9 mouse cellular contexts compared by ENCODE assay signal in genomic region chr9:79875522-79876131, GRCm38 (mm10).
DNase-seq lines count a peak whose midpoint lies in the region; ATAC-seq and TF ChIP-seq lines count a peak whose summit lies in the region.
"Had no signal": no experiment of that assay in that cellular context is flagged by ENCODE, and none has a peak within 500 bp of the region (broad histone marks: within the 10 kb centered on the region; RNA-seq: fewer than 3 reads in every experiment).

No protein-coding gene starts in this region.

- no peak for DNase-seq in midbrain, embryonic 10.5 days (ENCODE audit: low spot score)
- no peak for DNase-seq in midbrain, embryonic 11.5 days (ENCODE audit: low spot score, missing footprints)
- peak; percentile 30 for DNase-seq in forebrain, postnatal 0 days
- no peak for DNase-seq in hindbrain, embryonic 11.5 days (ENCODE audit: low spot score)
- peak; percentile 90 for DNase-seq in lung, postnatal 0 days (ENCODE audit: low spot score)
- DNase-seq in urinary bladder, postnatal 36 days (ENCODE audit: low spot score in 2 of 2), result peak; percentile 17 to 22
- no peak for DNase-seq in layer of hippocampus, postnatal 25 days (ENCODE audit: extremely low spot score in 1 of 2, low spot score in 1 of 2)
- DNase-seq in frontal cortex, postnatal 25 days (ENCODE audit: low spot score in 2 of 2), result no peak

- TF ChIP-seq CTCF in forebrain, postnatal 0 days (IDR thresholded peaks at IDR 0.05; ENCODE audit: low read depth), result no peak
- no peak for TF ChIP-seq CTCF in lung, postnatal 0 days (IDR thresholded peaks at IDR 0.05)

- WGBS in midbrain, embryonic 10.5 days, result 69% methylated on average over 20 of the region's 20 CpGs
- 67% methylated on average over 20 of the region's 20 CpGs for WGBS in midbrain, embryonic 11.5 days
- WGBS in forebrain, postnatal 0 days, result 25% methylated on average over 20 of the region's 20 CpGs
- WGBS in hindbrain, embryonic 11.5 days, result 55% methylated on average over 20 of the region's 20 CpGs
- WGBS in lung, postnatal 0 days, result 32% methylated on average over 20 of the region's 20 CpGs

- H3K27ac ChIP-seq in midbrain, embryonic 10.5 days (replicated peaks), result peak overlapping the region; percentile 70
- no peak overlapping the region for H3K27ac ChIP-seq in midbrain, embryonic 11.5 days (ENCODE audit: low read depth, low read length)
- H3K27ac ChIP-seq in forebrain, postnatal 0 days (ENCODE audit: low read depth, low read length), result no peak overlapping the region
- 0 out of 2 replicates have a peak overlapping the region, but pooled peaks have one; percentile 13 for H3K27ac ChIP-seq in hindbrain, embryonic 11.5 days (ENCODE audit: low read depth, low read length)
- peak overlapping the region; percentile 67 for H3K27ac ChIP-seq in lung, postnatal 0 days (ENCODE audit: low read length)
- H3K27ac ChIP-seq: macrophage had no signal

- peaks cover 36% of the 10 kb centered on the region for H3K4me1 ChIP-seq in midbrain, embryonic 10.5 days
- H3K4me1 ChIP-seq in midbrain, embryonic 11.5 days (ENCODE audit: control insufficient read depth, insufficient read depth, low read length), result peaks cover 3% of the 10 kb centered on the region
- H3K4me1 ChIP-seq in forebrain, postnatal 0 days (ENCODE audit: insufficient read depth), result no peaks in the 10 kb centered on the region; the same call in 1 of the 2 replicates
- H3K4me1 ChIP-seq in hindbrain, embryonic 11.5 days (replicated peaks; ENCODE audit: control insufficient read depth, insufficient read depth, low read length), result peaks cover 5% of the 10 kb centered on the region; the same call in 1 of the 2 replicates
- no peaks in the 10 kb centered on the region for H3K4me1 ChIP-seq in lung, postnatal 0 days (ENCODE audit: insufficient read depth, low read depth, low read length)

- no peaks in the 10 kb centered on the region for H3K9me3 ChIP-seq in midbrain, embryonic 10.5 days (replicated peaks)
- no peaks in the 10 kb centered on the region for H3K9me3 ChIP-seq in midbrain, embryonic 11.5 days (ENCODE audit: control insufficient read depth, low read length)
- H3K9me3 ChIP-seq in forebrain, postnatal 0 days (ENCODE audit: low read length), result no peaks in the 10 kb centered on the region
- H3K9me3 ChIP-seq in hindbrain, embryonic 11.5 days (ENCODE audit: control insufficient read depth, low read length), result no peaks in the 10 kb centered on the region
- H3K9me3 ChIP-seq in lung, postnatal 0 days (ENCODE audit: low read length), result no peaks in the 10 kb centered on the region

- TF ChIP-seq EP300 in lung, postnatal 0 days (IDR thresholded peaks at IDR 0.05), result peak; percentile 85

- no peaks in the 10 kb centered on the region for H3K36me3 ChIP-seq in midbrain, embryonic 10.5 days
- no peaks in the 10 kb centered on the region for H3K36me3 ChIP-seq in midbrain, embryonic 11.5 days (ENCODE audit: control insufficient read depth, insufficient read depth, low read length)
- no peaks in the 10 kb centered on the region for H3K36me3 ChIP-seq in forebrain, postnatal 0 days (ENCODE audit: insufficient read depth)
- no peaks in the 10 kb centered on the region for H3K36me3 ChIP-seq in hindbrain, embryonic 11.5 days (ENCODE audit: control insufficient read depth, insufficient read depth, low read length)
- H3K36me3 ChIP-seq in lung, postnatal 0 days (ENCODE audit: insufficient read depth, low read length), result no peaks in the 10 kb centered on the region

- no peaks in the 10 kb centered on the region for H3K27me3 ChIP-seq in midbrain, embryonic 10.5 days (ENCODE audit: low read depth, poor library complexity, severe bottlenecking)
- H3K27me3 ChIP-seq in midbrain, embryonic 11.5 days (ENCODE audit: control insufficient read depth, insufficient read depth, low read length), result no peaks in the 10 kb centered on the region
- H3K27me3 ChIP-seq in forebrain, postnatal 0 days (ENCODE audit: insufficient read depth, low read length), result no peaks in the 10 kb centered on the region
- no peaks in the 10 kb centered on the region for H3K27me3 ChIP-seq in hindbrain, embryonic 11.5 days (ENCODE audit: control insufficient read depth, insufficient read depth, low read length)
- H3K27me3 ChIP-seq in lung, postnatal 0 days (replicated peaks; ENCODE audit: insufficient read depth, low read length), result no peaks in the 10 kb centered on the region

- no peak overlapping the region for H3K4me2 ChIP-seq in midbrain, embryonic 11.5 days
- peak overlapping the region; percentile 43 for H3K4me2 ChIP-seq in forebrain, postnatal 0 days (ENCODE audit: low read depth)
- H3K4me2 ChIP-seq in hindbrain, embryonic 11.5 days (replicated peaks; ENCODE audit: low read depth, low read length), result no peak overlapping the region; the same call in 1 of the 2 replicates
- peak overlapping the region; percentile 35 for H3K4me2 ChIP-seq in lung, postnatal 0 days (replicated peaks; ENCODE audit: low read depth, low read length)

- no peak for ATAC-seq in midbrain, embryonic 11.5 days (ENCODE audit: low FRiP score)
- peak; percentile 68 for ATAC-seq in forebrain, postnatal 0 days
- peak; percentile 60; the same call in 1 of the 2 replicates for ATAC-seq in hindbrain, embryonic 11.5 days (ENCODE audit: low FRiP score)
- ATAC-seq in lung, postnatal 0 days, result peak; percentile 95

- H3K4me3 ChIP-seq in midbrain, embryonic 10.5 days, result no peak overlapping the region
- no peak overlapping the region for H3K4me3 ChIP-seq in midbrain, embryonic 11.5 days (ENCODE audit: low read depth, low read length)
- H3K4me3 ChIP-seq in forebrain, postnatal 0 days (ENCODE audit: low read depth, low read length), result no peak overlapping the region
- no peak overlapping the region for H3K4me3 ChIP-seq in hindbrain, embryonic 11.5 days (ENCODE audit: low read depth, low read length)
- H3K4me3 ChIP-seq in lung, postnatal 0 days (ENCODE audit: low read depth, low read length), result no peak overlapping the region

- H3K9ac ChIP-seq in midbrain, embryonic 11.5 days (ENCODE audit: low read length), result no peak overlapping the region
- 0 out of 2 replicates have a peak overlapping the region, but pooled peaks have one; percentile 18 for H3K9ac ChIP-seq in forebrain, postnatal 0 days
- 0 out of 2 replicates have a peak overlapping the region, but pooled peaks have one; percentile 19 for H3K9ac ChIP-seq in hindbrain, embryonic 11.5 days (ENCODE audit: low read depth, low read length)
- no peak overlapping the region for H3K9ac ChIP-seq in lung, postnatal 0 days (replicated peaks; ENCODE audit: low read depth)

Comparison
In these comparisons a context has a peak if more than half of its experiments do, and no peak if none do; other contexts are left out.
1. H3K27ac ChIP-seq: peak in midbrain, embryonic 10.5 days (single experiment), hindbrain, embryonic 11.5 days (single experiment) and lung, postnatal 0 days (single experiment); none in midbrain, embryonic 11.5 days (single experiment) and forebrain, postnatal 0 days (single experiment).
2. DNase-seq: peak in forebrain, postnatal 0 days (single experiment), lung, postnatal 0 days (single experiment) and urinary bladder, postnatal 36 days (2 of 2); none in midbrain, embryonic 10.5 days (single experiment), midbrain, embryonic 11.5 days (single experiment), hindbrain, embryonic 11.5 days (single experiment), layer of hippocampus, postnatal 25 days (0 of 2) and frontal cortex, postnatal 25 days (0 of 2).
3. H3K4me2 ChIP-seq: peak in forebrain, postnatal 0 days (single experiment) and lung, postnatal 0 days (single experiment); none in midbrain, embryonic 11.5 days (single experiment) and hindbrain, embryonic 11.5 days (single experiment).
4. H3K9ac ChIP-seq: peak in forebrain, postnatal 0 days (single experiment) and hindbrain, embryonic 11.5 days (single experiment); none in midbrain, embryonic 11.5 days (single experiment) and lung, postnatal 0 days (single experiment).